Mouse (Mus musculus) G1E (cell line): ENCODE data around the gene Efna3.

Experiments used
- CTCF ChIP-seq: IDR thresholded peaks from 2 replicates; pipeline ENCODE4 v1.5.1; 2012; ENCODE audit warnings: low read depth, low read length, inconsistent platforms, mixed read lengths
- GATA1 ChIP-seq: IDR thresholded peaks from 2 replicates; pipeline ENCODE4 v1.6.1; 2012; ENCODE audit warnings: borderline replicate concordance, low read length, inconsistent platforms, mixed read lengths
- GATA2 ChIP-seq: IDR thresholded peaks from 2 replicates; pipeline ENCODE4 v1.6.1; 2012; ENCODE audit warnings: low read depth, low read length, inconsistent platforms, borderline replicate concordance
- POLR2AphosphoS5 ChIP-seq: IDR thresholded peaks from 2 replicates; pipeline ENCODE4 v1.6.1; 2012; ENCODE audit warnings: low read depth, low read length, inconsistent platforms; ENCODE audit not compliant: insufficient replicate concordance

DNA sequence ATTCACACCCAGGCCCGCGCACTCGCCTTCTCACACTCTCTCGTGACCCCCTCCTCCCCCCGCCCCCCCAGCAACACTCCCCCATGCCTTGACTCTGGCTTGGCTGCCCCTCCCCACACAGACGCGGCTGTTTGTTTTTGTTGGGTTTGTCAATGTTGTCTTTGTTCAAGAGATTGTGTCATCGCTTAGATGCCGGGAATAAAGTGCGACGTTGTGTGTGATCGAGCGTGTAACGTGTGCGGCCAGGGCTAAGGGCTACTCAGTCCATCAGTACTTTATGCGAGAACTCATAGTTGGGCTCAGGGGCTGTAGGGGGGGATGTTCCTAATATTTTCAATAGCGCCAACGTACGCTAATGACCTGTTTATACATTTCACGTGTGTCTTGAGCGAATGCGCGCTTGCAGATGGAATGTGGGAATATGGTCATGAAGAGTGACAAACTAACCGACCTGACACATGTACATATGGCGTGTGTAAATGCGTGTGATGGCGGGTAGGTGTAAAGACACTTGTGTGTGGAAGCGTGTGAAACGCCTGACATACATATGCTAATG is 42.6 kb downstream of the Efna3 start:
- TF ChIP-seq CTCF = no peak
- no peak for TF ChIP-seq POLR2AphosphoS5
- TF ChIP-seq GATA1 = no peak
- no peak for TF ChIP-seq GATA2
